Mouse (Mus musculus) spleen, postnatal 14 days (tissue): ENCODE results near the gene Crtc1.

Experiments used
- DNase-seq, 2 experiments: peaks; one replicate each; pipeline ENCODE4 v3.0.0; 2021 to 2022; ENCODE audit warnings: low spot score in 2 of 2

The Crtc1 gene

DNA sequence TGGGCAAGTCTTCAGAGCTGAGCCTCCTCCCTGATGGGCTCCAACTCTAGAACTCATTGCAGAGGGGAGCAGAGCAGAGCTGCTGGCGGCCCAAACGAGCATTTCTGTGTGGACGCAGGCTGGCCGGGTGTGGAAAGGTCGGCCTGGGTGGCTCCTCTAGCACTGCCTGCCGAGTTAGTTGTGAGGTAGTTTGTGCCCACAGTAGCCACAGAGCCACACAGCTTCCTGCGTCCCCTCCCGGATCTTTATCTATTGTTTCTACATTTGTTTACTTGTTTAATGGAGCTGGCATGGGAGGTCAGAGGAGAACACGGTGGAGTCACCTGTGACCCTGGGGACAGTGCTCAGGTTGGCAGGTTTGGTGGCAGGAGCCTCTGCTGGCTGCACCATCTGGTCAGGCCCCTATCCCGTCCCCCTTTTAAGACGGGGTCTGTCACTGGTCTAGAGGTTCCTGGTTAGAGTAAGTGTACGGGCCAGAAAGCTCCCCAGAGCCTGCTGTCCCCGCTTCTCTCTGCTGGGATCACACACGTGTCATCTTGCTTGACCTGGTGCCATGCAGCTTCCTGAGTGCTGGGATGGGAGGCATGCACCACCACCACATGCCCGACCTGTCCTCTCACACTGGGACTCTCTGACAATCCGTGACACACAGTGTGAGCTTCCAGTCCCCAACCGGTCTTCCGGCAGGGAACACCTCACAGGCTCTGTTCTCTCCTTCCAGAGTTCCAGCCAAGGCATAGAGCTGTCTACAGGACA is 17.9 kb downstream of the Crtc1 start:
- no peak for DNase-seq

DNA sequence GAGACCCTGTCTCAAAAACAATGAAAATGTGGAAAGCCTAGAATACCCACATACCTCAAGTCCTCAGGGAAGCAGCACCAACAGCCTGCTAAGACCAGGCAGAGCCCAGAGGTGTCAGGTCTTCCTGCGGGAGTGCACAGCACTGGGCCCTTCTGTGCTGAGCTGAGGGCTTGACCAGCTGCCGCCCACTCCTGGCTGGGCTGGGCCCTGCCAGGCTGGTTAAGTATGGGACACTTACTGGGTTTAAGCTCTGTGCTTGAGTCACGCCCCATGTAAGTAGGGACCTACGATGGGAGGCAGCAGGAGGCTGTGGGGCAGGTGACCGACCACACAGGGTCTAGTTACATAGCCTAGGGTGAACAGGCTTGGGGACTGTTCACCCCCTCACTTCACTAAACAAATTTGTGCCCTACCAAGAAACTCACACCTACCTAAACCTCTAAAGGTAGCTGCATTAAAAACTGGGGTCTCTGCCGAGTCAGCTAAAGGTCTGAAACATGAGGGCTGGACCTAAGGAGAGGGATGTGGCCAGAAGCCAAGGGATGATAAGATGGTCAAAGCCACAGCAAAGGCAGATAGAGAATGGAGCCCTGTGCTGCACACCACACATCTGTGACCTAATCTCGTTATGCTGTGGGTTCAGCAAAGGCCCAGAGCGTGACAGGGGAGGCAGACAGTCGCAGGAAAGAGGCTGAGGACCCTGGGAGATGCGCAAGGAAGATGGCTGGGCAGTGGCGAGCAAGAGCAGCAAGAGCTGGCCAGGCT is 19.3 kb downstream of the Crtc1 start:
- no peak for DNase-seq

DNA sequence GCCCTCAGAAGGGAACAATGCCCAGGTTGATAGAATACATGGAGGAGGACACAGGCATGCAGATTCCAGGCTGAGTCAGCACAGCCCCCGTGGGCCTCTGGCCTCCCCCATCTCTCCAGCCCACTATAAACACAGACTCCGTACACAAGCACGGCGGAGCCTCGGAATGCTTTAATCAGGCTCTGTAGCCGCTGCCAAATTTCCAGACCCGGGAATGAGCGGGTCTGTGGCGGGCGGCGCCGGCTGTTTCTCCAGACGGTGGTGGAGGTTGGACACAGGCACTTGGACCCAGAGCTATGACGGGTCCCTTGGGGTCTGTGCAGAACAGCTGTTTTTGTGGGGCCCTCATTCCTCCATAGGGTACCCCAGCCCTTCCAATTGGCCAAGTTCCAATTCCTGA is 20.4 kb downstream of the Crtc1 start:
- DNase-seq: no peak

DNA sequence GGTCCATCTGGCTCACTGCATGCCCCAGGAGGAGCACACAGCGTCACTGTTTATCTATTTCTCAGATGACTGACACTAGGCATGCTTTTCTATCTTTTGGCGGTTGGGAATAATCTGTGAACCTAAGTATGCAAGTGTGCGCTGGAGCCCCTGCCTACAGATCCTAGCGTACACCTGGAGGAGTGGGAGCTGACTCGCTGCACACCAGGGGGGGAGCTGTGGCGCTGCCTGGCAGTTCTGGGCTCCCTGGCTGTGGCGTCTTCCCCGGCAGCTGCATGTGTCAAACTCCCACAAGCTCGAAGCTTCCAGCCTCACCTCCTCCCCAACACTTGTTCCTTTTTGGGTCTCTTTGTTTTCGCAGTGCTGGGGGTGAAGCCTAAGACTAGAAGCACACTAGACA is 21.5 kb downstream of the Crtc1 start:
- DNase-seq: no peak

DNA sequence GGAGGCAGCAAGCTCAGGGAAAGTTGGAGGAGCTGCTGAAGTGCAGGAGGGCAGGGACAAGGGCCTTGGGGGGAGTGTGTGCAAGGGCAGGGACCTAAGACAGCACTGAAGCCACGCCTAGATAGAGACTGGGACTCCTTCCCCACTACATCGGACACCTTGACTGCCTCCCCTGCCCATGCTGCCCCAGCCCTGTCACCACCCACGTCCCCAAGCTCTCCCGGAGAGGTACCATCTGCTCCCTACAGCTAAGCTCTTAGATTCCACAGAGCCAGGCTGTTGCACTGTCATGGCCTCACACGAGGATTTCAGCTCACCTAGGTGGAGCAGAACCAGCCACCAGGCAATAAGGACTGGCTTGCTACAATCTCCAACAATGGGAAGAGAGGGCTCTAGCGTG is 22.4 kb downstream of the Crtc1 start:
- no peak for DNase-seq

DNA sequence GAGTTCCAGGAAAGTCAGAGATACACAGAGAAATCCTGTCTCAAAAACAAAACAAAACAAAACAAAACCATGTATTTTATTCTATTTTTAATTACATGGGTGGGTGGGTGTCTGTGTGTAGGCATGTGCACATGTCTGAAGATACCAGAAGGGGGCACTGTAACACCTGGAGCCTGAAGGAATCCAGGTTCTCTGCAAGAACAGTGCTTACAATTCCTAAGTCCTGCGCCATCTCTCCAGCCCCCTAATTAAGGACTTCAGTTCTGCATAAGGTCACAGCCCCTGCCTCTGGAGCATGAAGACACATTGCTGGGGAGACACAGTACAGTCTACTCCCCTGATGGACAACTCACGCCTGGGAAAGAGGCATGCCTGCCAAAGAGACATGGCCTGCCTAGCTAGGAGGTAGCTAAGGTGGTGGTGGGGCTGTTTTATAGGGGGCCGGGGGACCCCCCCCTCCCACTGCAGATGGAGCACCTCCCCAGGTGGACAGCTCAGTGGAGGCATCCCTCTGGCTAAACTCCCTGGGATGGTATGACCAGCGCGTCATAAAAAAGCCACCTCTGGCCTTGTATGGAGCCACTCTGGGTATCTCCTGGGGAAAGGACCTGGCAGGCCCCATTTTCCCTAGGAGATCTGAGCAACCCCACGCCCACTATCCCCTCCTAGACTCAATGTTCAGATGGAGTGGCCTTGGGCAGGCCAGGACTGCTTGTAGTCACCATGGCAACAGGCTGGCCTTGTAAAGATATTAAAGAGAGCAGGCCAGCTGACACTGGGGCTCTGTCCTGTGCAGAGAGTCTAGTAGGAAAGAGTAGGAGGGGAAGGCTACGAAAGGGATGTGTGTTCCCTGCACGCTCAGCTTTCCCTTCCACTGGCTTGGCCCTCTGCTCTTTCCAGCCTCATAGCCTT is 23.6 kb downstream of the Crtc1 start:
- no peak for DNase-seq

DNA sequence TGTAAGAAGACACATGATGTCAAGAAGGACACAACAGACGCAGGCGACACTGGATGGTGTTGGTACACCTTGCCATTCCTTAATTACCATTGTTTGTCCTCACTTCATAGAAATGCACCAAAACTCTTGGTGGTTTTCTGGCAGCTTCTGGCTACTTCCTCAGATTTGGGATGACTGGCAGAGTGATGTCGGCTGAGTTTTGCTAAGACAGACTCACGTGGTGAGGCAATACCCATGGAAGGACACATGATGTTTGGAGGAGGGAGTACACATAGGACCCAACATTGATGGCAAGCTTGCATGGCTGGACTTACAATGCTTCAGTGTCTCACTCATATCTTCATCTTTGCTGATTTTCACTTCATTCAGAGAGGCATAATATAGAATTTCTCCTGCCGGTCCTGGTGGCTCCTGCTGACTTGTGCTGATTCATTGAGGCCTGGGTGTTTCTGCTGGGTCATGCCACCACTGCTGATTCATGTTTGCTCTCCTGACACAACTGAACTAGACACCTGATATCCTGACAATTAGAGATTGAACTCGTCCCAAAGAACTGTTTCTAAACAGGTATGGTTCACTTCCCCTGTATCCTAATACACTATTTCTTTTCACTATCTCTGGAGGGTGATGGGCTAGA is 25.0 kb downstream of the Crtc1 start:
- no peak for DNase-seq

DNA sequence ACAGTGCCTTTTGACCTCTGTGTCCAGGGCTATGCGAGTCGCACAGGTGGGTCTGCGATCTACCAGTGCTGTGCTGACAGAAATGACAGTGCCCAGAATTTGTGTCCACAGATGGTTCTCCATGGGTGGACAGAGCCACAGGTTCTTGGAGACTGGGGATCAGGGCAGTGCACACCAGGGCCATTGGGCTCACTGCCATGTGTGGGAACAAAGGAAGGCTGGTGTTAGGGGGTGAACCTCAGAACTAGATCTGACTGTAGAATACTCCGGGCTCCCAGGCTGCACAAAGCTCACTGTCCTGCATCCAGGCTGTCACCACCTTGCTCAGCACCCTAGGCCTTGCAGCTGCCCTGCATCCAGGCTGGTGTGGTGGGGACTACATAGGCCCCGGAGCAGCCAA is 29.1 kb downstream of the Crtc1 start:
- DNase-seq: no peak

DNA sequence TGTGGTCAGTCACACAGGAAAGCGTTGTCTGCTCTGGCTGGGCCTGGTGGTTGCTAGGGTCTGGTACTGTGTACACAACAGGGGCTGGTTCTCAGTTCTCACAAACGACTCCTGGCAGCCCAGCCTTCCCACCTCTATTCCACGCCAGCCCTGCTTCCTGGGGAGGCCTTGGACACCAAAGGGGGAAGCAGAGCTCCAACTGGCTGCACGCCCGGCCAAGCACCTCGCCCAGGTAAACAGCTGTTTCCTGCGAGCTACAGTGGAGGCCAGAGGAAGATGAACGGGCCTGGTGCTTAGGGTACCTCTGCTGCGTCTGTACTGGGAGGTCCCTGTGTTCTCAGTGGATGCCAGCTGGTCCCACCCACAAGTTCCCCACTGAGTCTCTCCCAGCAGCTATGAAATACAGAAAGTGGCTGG is 29.9 kb downstream of the Crtc1 start:
- DNase-seq: no peak

DNA sequence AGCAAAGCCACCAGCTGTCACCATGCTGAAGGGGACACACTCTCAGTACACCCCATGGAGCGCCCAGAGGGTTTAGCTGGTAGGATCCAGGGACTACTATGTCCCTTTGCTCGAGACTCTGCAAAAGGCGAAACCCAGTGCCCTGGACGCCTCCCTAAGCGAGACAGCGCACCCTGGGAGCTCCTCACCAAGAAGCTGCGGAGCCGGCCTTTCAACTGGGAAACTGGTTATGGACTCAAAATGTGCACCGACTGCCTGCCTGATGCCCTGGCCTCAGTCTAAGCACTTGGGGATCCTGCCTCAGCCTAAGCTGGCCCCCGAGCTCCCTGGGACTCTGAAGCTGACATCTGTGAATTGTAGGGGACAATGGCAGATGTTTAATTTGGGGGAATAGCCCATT is 30.4 kb downstream of the Crtc1 start:
- DNase-seq: no peak

DNA sequence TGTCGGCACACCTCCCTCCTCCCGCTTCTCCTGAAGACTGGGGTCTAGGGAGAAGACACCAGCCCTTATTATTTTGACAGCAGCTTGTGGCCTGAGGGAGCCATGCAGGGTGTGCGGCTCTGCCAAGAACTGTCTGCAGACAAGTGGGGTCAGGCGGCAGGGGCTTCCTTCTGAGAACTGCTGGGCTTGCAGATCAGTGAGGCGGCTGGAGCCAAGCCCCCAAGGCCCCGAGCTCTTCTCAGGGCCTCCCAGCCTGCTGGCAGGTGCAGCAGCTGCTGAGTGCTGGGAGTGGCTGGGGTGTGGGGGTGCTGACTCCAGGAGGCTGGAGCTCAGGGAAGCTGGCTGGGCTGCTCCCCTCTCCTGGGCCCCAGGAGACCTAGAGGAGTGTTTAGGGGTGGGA is 31.1 kb downstream of the Crtc1 start:
- no peak for DNase-seq

DNA sequence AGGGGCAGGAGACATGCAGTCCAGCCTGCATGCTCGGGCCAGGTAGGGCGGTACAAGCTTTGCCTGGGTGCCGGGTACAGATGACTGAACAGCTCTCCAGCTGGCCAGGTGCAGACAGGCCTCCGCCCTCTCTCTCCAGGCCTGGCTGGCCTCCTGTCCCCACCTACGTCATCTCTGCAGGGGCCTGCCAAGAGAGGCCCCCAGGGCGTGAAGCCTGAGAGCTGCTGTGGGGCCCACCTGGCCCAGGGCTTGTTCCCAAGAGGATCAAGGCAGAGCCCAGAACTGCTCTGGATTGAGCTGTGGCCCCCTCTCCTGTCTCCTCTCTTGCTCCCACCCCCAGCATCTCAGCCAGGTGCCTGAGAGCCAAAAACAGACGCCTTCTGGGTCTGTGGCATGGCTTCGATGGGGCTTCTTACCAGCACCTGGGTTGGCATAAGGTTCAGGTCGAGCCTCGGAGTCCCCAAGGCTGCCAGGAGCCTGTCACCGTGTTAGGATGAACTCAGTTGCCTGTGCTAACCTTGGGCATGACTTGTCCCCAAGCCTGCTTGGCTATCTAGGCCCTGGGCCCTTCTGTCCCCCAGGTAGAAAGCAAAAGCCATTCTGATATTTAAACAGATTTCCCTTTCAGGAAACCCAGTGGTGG is 32.8 kb downstream of the Crtc1 start:
- DNase-seq: no peak

DNA sequence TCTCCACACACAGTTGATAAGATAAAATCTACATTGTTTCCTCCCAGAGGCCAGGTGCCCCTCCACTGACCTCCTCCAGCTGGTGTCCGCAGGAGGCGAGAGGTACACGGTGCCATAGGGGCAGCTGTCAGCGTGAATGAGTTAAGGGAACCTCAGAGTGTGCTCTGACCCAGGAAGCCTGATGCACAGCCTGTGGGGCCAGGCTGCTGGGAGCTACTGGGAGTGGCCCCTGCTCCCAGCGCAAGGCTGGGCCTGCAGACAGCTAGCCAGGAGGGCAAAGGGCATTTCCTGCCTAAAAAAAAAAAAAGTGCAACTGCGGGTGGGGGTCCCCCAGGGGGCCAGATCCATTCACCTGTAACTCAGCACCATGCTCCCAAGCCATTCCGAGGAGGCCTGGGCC is 34.2 kb downstream of the Crtc1 start:
- no peak for DNase-seq

DNA sequence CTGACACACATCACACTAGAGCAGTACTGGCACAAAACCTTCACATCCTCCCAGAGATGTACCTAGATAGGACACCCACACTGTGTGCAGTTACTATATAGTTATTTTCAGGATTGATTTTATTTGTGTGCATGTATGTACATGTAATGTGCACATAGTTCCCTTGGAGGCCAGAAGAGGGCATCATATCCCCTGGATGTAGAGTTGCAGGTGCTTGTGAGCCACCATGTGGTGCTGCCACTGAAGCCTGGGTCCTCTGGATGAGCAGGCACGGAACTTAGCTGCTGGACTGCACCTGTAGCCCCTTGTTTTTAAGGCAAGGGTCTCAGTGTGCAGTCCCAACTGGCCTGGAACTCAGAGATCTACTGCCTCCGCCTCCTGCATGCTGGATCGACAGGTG is 35.2 kb downstream of the Crtc1 start:
- no peak for DNase-seq

DNA sequence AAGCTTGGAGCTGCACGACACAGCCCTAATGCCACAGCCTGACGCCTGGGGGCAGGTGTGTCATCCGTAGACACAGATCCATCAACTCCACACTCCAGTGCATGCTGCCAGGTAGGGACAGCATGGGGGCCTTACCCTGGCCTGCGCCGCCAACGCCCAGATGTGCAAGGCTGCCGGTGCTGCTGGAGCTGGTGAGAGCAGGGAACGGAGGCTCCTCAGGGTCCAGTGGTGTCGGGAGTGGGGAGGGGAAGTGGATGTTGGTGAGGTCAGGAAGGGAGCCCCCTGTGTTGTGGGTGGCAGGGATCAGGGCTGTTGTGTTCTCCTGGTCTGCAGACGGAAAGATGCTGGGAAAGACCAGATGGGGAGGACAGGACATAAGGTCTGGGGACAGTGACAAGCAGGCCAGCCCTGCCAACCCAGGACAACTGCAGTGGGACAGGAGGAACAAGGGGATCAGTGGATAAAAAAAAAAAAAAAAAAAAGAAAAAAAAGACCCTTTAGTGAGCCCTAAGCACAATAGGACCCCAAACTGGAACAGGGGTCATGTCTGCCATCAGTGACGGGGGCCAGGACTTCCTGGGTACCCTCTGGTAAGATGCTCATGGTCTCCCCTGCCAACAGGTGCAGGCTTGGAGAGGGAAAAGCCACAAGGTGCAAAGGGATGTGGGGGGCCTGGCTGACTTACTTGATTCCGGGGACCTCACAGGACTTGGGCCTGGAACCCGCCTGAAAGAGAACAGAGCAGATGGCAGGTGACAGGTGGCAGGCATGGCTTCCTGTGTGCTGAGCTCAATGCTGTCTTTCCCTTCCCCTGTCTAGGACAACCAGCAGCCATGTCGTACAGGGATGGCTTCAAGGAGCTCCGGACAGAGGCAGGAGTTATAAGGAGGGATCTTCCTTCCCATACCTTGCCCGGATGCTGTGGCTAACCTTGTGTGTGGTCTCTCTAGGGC is 41.5 kb downstream of the Crtc1 start:
- DNase-seq: no peak

DNA sequence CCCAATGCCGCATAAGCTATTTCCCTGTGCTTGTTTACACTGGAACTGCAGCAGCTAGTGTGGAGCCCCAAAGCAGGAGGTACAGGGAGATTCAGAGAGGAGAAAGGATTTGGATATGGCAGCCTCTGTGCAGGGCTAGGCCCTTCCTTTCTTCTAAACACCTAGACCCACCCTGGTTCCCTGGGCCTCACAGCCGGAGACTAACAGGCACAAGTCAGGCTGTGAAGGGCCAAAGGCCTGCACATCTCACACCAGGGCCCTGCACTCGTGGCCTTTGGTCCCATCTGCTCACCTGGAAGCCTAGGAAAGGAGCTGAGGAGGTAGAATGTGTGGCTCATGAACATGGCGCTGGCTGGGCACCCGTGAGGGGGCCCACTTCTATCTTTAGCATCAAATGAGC is 43.2 kb downstream of the Crtc1 start:
- DNase-seq: no peak

DNA sequence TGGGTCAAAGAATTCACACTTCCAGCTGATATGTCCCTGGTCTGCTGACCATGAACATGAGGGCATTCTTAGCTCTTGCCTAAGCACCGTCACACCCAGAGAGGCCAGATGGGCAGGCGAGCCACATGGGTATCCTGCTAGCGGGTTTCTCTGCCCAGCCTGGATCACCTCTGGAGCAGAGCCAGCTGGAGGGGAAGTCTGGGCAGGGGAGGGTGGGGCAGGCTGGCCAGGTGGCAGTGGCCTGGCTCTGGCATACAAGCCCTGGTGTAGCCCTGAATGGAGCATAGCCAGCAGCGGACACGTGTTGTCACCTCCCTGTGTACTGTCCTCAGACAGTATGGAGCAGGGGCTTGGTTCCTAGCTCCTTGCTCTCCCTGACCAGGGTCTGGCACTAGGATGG is 43.7 kb downstream of the Crtc1 start:
- DNase-seq: no peak

DNA sequence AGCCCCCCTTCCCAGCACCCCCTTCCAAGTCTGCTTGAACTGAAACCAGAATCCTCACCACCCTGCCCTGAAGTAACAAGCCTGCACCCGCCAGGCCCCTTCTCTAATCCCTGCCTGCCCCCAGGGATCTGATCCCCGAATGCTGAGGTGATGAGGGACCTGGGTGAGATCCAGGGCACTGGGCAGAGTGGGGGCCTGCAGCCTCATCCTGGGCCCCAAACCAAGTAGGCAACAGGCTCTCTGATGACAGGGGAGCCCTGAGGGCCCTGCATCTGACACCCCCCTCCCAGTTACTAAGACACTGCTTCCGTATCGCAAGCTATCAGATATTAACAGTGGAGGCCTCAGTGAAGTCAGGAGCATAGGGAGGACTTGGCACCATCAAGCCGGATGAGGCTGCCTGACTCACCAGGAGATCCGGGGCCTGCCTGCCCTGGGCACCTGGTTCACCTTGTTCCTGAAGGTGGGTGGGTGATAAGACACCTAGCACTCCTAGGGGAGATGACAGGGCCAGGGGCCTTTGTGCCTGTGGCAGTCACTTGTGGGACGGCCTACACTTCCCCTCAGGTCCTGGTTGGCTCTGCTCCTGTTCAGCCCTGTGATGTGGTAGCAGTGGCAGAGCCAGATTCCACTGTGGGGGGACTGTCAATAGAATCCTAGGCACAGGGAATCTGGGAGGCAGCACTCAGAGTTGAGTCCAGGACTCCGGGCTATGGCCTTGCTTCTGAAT is 44.9 kb downstream of the Crtc1 start:
- DNase-seq: no peak

DNA sequence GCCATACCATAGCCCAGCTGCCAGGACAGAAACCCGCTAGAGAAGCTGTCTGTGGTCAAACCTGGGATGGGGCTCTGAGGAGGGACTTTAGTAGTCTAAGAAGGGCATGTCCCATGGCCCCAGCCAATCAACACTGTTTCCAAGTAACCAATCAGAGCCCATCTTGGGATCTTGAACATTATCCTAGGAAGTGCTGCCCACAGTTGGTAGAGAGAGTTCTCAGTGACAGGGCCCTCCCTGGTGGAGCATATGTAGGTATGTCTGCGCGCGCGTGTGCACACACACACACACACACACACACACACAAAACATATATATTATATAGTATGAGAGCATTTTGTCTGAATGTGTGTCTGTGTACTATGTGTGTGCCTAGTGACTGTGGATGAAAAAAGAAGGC is 46.3 kb downstream of the Crtc1 start:
- no peak for DNase-seq

DNA sequence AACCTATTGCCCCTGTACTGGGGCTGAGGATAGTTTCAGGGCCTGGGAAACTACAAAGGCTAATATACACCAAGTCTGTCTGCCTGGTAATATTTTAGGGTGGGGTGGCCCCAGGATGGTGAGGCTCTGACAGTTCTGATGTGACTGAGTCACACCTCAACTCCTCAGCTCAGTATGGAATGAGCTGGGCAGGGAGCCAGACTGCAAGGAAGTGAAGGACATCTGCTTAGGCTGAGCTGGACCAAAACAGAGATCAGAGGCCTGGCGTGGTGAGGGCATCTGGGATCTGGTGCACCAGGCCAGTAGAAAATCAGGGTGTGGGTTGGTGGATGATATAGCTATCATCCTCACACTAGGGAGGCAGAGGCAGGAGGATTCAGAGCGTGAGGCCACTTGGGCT is 49.7 kb downstream of the Crtc1 start:
- DNase-seq: no peak
